Mouse (Mus musculus): ENCODE results near the gene Gjd3. TPM values are rescaled to one million over a fixed set of nuclear protein-coding genes. Genes with fewer than 3 reads are reported as not detected.
"Not testable (repeated sequence)": the region's sequence is repeated elsewhere in the genome, so short reads cannot be mapped to it uniquely, and the experiment has no call there.

Gene Gjd3
- polyA plus RNA-seq, 1 experiment = not detected

DNA sequence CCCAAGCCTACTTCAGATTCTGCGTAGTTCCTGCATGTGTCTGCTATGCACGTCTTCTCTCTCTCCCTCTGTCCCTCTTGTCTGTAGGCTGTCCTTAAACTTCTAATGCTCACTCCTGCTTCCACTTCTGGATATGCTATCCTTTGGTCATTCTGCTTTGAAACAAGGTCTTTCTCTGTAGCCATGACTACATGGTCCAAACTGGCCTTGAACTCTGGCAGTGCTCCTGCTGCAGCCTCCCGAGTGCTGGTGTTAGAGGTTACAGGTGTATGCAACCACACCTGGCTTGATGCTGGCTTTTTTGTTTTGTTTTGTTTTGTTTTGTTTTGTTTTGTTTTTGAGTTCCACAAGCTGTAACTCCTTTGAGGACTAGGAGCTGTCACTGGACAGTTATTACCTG, 48.4 kb downstream of the Gjd3 start:
- no peak overlapping the region for H3K4me3 ChIP-seq (replicated peaks; ENCODE audit: control insufficient read depth, low read depth, low read length)
- peaks cover 6% of the 10 kb centered on the region for H3K4me1 ChIP-seq (ENCODE audit: control insufficient read depth, insufficient read depth, low read length)
- H3K27ac ChIP-seq (ENCODE audit: control insufficient read depth, insufficient read depth, low read depth, low read length, poor library complexity) = no peak overlapping the region
- TF ChIP-seq CTCF (IDR thresholded peaks at IDR 0.05; ENCODE audit: control insufficient read depth, insufficient read depth, low read length) = no peak
- WGBS = 63% methylated on average over 3 of the region's 3 CpGs

DNA sequence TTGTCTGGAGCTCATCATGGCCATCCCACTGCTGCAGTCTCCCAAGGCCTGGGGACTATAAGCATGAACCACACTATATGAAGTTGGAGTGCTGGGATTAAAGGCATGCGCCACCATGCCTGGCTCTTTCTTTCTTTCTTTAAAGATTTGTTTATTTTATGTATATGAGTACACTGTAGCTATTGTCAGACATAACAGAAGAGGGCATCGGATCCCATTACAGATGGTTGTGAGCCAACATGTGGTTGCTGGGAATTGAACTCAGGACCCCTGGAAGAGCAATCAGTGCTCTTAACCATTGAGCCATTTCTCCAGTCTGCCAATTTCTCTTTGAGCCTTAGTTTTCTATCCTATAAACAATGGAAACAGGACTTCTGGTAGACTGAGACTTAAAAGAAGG, 49.0 kb downstream of the Gjd3 start:
- 91% methylated on average over 2 of the region's 2 CpGs for WGBS
- H3K27ac ChIP-seq (ENCODE audit: control insufficient read depth, insufficient read depth, low read depth, low read length, poor library complexity); H3K4me1 ChIP-seq (ENCODE audit: control insufficient read depth, insufficient read depth, low read length); H3K4me3 ChIP-seq (replicated peaks; ENCODE audit: control insufficient read depth, low read depth, low read length): not testable (repeated sequence)

DNA sequence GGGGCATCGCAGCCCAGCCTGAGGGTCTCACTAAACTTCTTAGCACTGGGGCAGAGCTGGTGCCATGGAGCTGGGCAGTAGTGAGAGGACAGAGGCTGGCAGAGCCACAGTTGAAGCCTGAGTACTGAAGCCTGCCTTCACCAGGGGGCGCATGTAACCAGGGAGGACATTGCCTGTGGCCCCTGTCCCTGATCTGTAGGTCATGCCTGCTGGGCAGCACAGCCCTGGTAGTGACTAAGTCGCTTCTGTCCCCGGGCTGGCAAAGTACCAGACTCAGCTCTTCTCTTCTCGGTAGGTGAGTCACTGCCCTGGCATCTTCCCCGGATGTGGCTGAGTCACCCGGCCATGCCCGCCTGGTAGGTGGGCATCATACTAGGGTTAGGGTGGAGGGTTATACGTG, 49.7 kb downstream of the Gjd3 start:
- 13% methylated on average over 9 of the region's 9 CpGs for WGBS
- 0 out of 2 replicates have a peak overlapping the region, but pooled peaks have one; percentile 8 for H3K27ac ChIP-seq (ENCODE audit: control insufficient read depth, insufficient read depth, low read depth, low read length, poor library complexity)
- no peak overlapping the region for H3K4me3 ChIP-seq (replicated peaks; ENCODE audit: control insufficient read depth, low read depth, low read length)
- peaks cover 4% of the 10 kb centered on the region for H3K4me1 ChIP-seq (ENCODE audit: control insufficient read depth, insufficient read depth, low read length)
- TF ChIP-seq POLR2A (IDR thresholded peaks at IDR 0.05; ENCODE audit: borderline replicate concordance, control insufficient read depth, low read depth, low read length) (0 out of 2 replicates have a peak, but pooled peaks have one; percentile 10), CTCF (IDR thresholded peaks at IDR 0.05; ENCODE audit: control insufficient read depth, insufficient read depth, low read length) (peak; percentile 90)

DNA sequence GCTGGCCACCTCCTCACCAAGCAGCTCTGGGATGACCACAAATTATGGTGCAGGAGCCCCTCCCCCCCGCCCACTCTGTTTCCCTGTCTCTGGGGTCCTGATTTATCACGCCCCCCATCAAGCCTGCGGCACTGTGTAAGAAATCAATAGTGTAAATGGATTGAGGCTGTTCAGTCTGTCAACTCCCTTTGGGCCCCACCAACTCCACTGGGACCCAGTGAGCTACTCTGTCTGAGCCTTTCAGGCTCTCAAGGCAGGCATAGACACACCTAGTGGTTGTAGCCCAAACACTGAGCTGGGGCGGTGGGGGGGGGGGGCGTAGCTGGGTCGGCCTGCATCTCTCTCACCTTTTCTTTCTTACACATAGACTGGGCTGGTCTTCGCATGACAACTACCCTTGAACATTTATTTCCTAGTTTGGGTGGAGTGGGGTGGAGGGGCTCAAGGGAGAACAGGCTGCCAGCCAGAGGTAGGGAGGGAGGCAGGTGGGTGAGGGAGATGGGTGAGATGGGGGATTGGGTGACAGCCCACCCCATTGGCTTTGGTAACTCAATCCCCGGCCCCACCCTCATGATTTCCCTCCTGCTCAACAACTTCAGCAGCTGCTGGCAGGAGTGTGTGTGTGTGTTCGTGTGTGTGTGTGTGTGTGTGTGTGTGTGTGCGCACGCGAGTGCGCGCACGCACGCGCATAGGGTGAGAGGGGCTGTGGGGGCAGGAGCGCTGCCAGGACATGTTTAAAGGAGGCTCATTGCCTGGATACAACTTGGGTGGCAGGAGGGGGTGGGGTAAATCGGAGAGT, 50.3 kb downstream of the Gjd3 start:
- TF ChIP-seq CTCF (IDR thresholded peaks at IDR 0.05; ENCODE audit: control insufficient read depth, insufficient read depth, low read length) (no peak), POLR2A (IDR thresholded peaks at IDR 0.05; ENCODE audit: borderline replicate concordance, control insufficient read depth, low read depth, low read length) (no peak)
- Histone ChIP-seq H3K27ac (ENCODE audit: control insufficient read depth, insufficient read depth, low read depth, low read length, poor library complexity) (no peak overlapping the region), H3K4me1 (ENCODE audit: control insufficient read depth, insufficient read depth, low read length) (peaks cover 4% of the 10 kb centered on the region), H3K4me3 (replicated peaks; ENCODE audit: control insufficient read depth, low read depth, low read length) (no peak overlapping the region)
- 38% methylated on average over 19 of the region's 19 CpGs for WGBS

Other genes starting within 250 kb of the Gjd3 start
- 27.5 and 35.4 TPM in 2 replicates for gene Thra, start 242.4 kb downstream of the Gjd3 start, polyA plus RNA-seq (2011; ENCODE audit: insufficient read depth, insufficient read length, low replicate concordance, missing spikeins)
- gene Nr1d1, start 207.7 kb downstream of the Gjd3 start, polyA plus RNA-seq (2011; ENCODE audit: insufficient read depth, insufficient read length, low replicate concordance, missing spikeins) = 2.4 and 4.8 TPM in 2 replicates
- 46.7 and 69.9 TPM in 2 replicates for gene Msl1, start 187.5 kb downstream of the Gjd3 start, polyA plus RNA-seq (2011; ENCODE audit: insufficient read depth, insufficient read length, low replicate concordance, missing spikeins)
- 29.3 and 38.5 TPM in 2 replicates for gene Casc3, start 178.1 kb downstream of the Gjd3 start, polyA plus RNA-seq (2011; ENCODE audit: insufficient read depth, insufficient read length, low replicate concordance, missing spikeins)
- gene Rapgefl1, start 146.2 kb downstream of the Gjd3 start, polyA plus RNA-seq (2011; ENCODE audit: insufficient read depth, insufficient read length, low replicate concordance, missing spikeins) = 1.5 and 6.8 TPM in 2 replicates
- 5.9 and 11.3 TPM in 2 replicates for gene Wipf2, start 119.4 kb downstream of the Gjd3 start, polyA plus RNA-seq (2011; ENCODE audit: insufficient read depth, insufficient read length, low replicate concordance, missing spikeins)
- 50.4 and 53.9 TPM in 2 replicates for gene Cdc6, start 75.2 kb downstream of the Gjd3 start, polyA plus RNA-seq (2011; ENCODE audit: insufficient read depth, insufficient read length, low replicate concordance, missing spikeins)
- 8.9 and 17.2 TPM in 2 replicates for gene Rara, start 55.2 kb downstream of the Gjd3 start, polyA plus RNA-seq (2011; ENCODE audit: insufficient read depth, insufficient read length, low replicate concordance, missing spikeins)
- 161 and 191 TPM in 2 replicates for gene Top2a, start 41.2 kb upstream of the Gjd3 start, polyA plus RNA-seq (2011; ENCODE audit: insufficient read depth, insufficient read length, low replicate concordance, missing spikeins)
- gene Igfbp4, start 58.2 kb upstream of the Gjd3 start, polyA plus RNA-seq (2011; ENCODE audit: insufficient read depth, insufficient read length, low replicate concordance, missing spikeins) = 59.7 and 78.0 TPM in 2 replicates
- not detected in 2 replicates for gene Tns4, start 106.3 kb upstream of the Gjd3 start, polyA plus RNA-seq (2011; ENCODE audit: insufficient read depth, insufficient read length, low replicate concordance, missing spikeins)
- gene Ccr7, start 172.1 kb upstream of the Gjd3 start, polyA plus RNA-seq (2011; ENCODE audit: insufficient read depth, insufficient read length, low replicate concordance, missing spikeins) = 1.5 and 9.7 TPM in 2 replicates
- gene Smarce1, start 248.0 kb upstream of the Gjd3 start, polyA plus RNA-seq (2011; ENCODE audit: insufficient read depth, insufficient read length, low replicate concordance, missing spikeins) = 196 and 201 TPM in 2 replicates